Mouse (Mus musculus) thymus, postnatal 14 days (tissue): Measurements from ENCODE around the gene A030005K14Rik.

Experiments
- DNase-seq: peaks from one replicate; pipeline ENCODE4 v3.0.0; 2021

A030005K14Rik gene

DNA sequence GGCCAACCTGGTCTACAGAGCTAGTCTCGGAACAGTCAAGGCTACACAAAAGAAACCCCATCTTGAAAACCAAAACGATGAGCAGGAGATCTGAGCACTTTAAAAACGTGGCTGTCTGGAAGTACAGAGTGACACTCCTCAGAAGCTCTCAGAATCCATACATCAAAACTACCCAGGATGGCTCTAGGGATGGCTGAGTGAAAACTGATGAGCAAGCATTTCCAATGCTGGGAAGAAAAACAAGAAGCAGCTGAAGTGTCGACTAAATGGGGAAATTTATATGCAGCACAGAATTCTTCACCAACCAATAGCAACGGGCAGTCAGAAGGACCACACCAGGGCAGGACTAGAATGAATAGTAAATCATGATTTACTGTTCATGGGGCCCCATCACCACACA is 24.7 kb downstream of the A030005K14Rik start:
- DNase-seq = no peak

DNA sequence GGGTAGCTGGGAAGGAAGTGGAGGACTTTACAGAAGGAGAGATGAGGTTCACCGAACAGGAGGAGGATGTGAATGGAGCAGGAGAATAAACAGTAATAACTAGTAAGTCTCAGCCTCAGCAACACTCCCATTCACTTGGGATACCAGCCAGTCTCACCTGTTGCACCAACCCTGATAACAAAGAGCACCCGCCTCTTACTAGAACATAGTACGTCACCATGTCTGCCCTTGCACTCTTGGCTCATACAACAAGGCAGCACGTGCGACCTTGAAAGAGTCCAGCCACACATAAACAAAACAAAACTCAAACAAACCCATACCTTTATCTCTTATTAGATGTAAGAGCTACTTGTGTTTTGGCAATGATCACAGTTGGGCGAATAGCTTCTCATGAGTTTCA is 26.7 kb downstream of the A030005K14Rik start:
- no peak for DNase-seq

DNA sequence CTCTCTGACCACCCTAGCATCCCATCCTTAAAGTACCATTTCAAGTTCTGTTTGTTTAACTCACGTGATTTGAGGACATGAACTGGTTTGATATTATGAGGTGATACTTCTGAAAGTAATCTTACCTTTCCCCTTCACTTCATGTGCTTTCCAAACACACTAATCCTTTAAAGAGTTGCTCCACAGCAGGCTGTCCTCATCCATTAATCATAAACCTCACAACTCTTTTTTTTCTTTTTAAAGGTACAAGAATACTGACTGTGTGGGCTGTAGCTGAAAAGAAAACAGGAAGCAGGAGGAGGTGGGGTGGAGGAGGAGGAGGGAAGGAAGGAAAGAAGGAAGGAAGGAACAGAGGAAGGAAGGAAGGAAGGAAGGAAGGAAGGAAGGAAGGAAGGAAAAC is 27.2 kb downstream of the A030005K14Rik start:
- no peak for DNase-seq

DNA sequence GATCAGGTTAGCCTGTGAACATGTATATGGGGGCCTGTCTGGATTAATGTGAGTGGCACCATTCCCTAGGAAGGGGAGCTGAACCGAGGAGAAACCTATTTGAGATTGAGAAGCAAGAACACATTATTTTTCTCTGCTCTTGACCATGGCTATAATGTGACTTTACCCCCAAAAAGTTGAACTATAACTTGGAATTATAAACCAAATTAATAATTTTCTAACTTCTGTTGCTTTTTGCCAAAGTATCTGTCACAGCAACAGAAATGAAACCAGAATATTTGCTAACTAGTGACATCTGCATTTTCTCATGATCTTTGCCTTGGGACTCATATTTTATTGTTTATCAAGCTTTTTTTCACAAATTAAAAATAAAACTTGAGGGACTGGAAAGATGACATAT is 42.6 kb downstream of the A030005K14Rik start:
- DNase-seq = no peak

DNA sequence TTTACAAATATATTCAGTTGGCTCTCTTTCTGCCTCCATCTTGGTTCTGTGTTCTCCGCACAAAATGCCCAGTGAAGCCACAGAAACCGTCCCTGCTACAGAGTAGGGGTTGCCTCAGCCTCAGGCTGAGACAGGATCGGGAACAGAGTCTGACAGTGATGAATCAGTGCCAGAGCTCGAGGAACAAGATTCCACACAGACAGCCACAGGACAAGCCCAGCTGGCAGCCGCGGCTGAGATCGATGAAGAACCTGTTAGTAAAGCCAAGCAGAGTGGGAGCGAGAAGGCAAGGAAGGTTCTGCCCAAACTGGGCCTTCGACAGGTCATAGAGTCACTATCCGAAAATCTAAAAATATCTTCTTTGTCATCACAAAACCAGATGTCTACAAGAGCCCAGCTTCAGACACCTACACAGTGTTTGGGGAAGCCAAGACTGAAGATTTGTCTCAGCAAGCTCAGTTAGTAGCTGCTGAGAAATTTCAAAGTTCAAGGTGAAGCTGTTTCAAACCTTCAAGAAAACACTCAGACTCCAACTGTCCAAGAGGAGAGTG is 43.8 kb downstream of the A030005K14Rik start:
- no peak for DNase-seq

DNA sequence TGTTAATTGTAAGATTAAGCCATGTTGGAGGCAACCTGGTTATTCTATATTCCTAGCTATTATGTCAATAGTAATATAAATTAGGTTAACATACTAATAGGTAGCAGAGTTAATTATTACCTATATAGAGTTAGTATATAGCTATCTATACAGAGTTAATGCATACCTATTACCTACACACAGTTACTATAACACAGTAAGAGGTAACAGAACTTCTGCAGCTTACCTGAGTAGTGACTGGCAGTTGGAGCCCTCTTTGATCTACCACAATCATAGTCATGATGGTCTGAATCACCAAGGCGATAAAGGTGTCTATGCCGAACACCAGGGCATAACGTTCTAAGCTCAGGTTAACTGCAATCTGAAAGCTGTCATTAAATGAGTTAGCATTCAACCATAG is 44.7 kb downstream of the A030005K14Rik start:
- DNase-seq = no peak
